Mouse (Mus musculus): ENCODE data around the gene Ldlr. TPM values are rescaled to one million over a fixed set of nuclear protein-coding genes. Genes with fewer than 3 reads are reported as not detected.
A peak's percentile ranks its signal among the peaks of the same experiment; 100 is the strongest.
"Not testable (repeated sequence)": the region's sequence is repeated elsewhere in the genome, so short reads cannot be mapped to it uniquely, and the experiment has no call there.

The Ldlr gene
- total RNA-seq (2021): 10 to 100 TPM; 20.5 to 20.7 TPM

- peak; percentile 54 to 66 for DNase-seq (ENCODE audit: extremely low spot score in 1 of 2, low spot score in 1 of 2)
These were observed at the start of gene Ldlr for GRCm38 (mm10) chr9:21723377-21724146. TSS of gene Ldlr (plus strand) at chr9:21723483.

- no peak for DNase-seq (ENCODE audit: extremely low spot score in 1 of 2, low spot score in 1 of 2)
These were observed 45.6 kb upstream of the Ldlr start for GRCm38 (mm10) chr9:21677706-21678105.

GRCm38 (mm10) chr9:21680448-21680847, 42.8 kb upstream of the Ldlr start:
- DNase-seq (ENCODE audit: extremely low spot score in 1 of 2, low spot score in 1 of 2): no peak

GRCm38 (mm10) chr9:21682827-21683226, 40.5 kb upstream of the Ldlr start:
- DNase-seq (ENCODE audit: extremely low spot score in 1 of 2, low spot score in 1 of 2): no peak

GRCm38 (mm10) chr9:21683897-21684296, 39.4 kb upstream of the Ldlr start:
- DNase-seq (ENCODE audit: extremely low spot score in 1 of 2, low spot score in 1 of 2): no peak

GRCm38 (mm10) chr9:21688554-21688953, 34.7 kb upstream of the Ldlr start:
- DNase-seq (ENCODE audit: extremely low spot score in 1 of 2, low spot score in 1 of 2): no peak

- DNase-seq (ENCODE audit: extremely low spot score in 1 of 2, low spot score in 1 of 2): no peak
These were observed 33.3 kb upstream of the Ldlr start for GRCm38 (mm10) chr9:21690031-21690430.

GRCm38 (mm10) chr9:21691862-21692261, 31.4 kb upstream of the Ldlr start:
- DNase-seq (ENCODE audit: extremely low spot score in 1 of 2, low spot score in 1 of 2): no peak

GRCm38 (mm10) chr9:21692491-21692890, 30.8 kb upstream of the Ldlr start:
- no peak for DNase-seq (ENCODE audit: extremely low spot score in 1 of 2, low spot score in 1 of 2)

GRCm38 (mm10) chr9:21694071-21694470, 29.2 kb upstream of the Ldlr start:
- DNase-seq (ENCODE audit: extremely low spot score in 1 of 2, low spot score in 1 of 2): no peak

- no peak for DNase-seq (ENCODE audit: extremely low spot score in 1 of 2, low spot score in 1 of 2)
These were observed 28.0 kb upstream of the Ldlr start for GRCm38 (mm10) chr9:21695229-21695792.

- no peak for DNase-seq (ENCODE audit: extremely low spot score in 1 of 2, low spot score in 1 of 2)
These were observed 26.2 kb upstream of the Ldlr start for GRCm38 (mm10) chr9:21697121-21697520.

- not testable (repeated sequence) for DNase-seq (ENCODE audit: extremely low spot score in 1 of 2, low spot score in 1 of 2)
These were observed 24.0 kb upstream of the Ldlr start for GRCm38 (mm10) chr9:21699280-21699679.

GRCm38 (mm10) chr9:21701091-21701490, 22.2 kb upstream of the Ldlr start:
- no peak for DNase-seq (ENCODE audit: extremely low spot score in 1 of 2, low spot score in 1 of 2)

- no peak for DNase-seq (ENCODE audit: extremely low spot score in 1 of 2, low spot score in 1 of 2)
These were observed 19.8 kb upstream of the Ldlr start for GRCm38 (mm10) chr9:21703494-21703893.

- no peak for DNase-seq (ENCODE audit: extremely low spot score in 1 of 2, low spot score in 1 of 2)
These were observed 17.2 kb upstream of the Ldlr start for GRCm38 (mm10) chr9:21706085-21706484.

- DNase-seq (ENCODE audit: extremely low spot score in 1 of 2, low spot score in 1 of 2): no peak
These were observed 16.6 kb upstream of the Ldlr start for GRCm38 (mm10) chr9:21706586-21707265.

- no peak for DNase-seq (ENCODE audit: extremely low spot score in 1 of 2, low spot score in 1 of 2)
These were observed 13.9 kb upstream of the Ldlr start for GRCm38 (mm10) chr9:21709340-21709739.

- no peak for DNase-seq (ENCODE audit: extremely low spot score in 1 of 2, low spot score in 1 of 2)
These were observed 8.0 kb upstream of the Ldlr start for GRCm38 (mm10) chr9:21715298-21715697.

GRCm38 (mm10) chr9:21717015-21717414, 6.3 kb upstream of the Ldlr start:
- DNase-seq (ENCODE audit: extremely low spot score in 1 of 2, low spot score in 1 of 2): no peak

- no peak for DNase-seq (ENCODE audit: extremely low spot score in 1 of 2, low spot score in 1 of 2)
These were observed 2.2 kb upstream of the Ldlr start for GRCm38 (mm10) chr9:21721036-21721435.

GRCm38 (mm10) chr9:21724147-21724536, 859 bp downstream of the Ldlr start:
- DNase-seq (ENCODE audit: extremely low spot score in 1 of 2, low spot score in 1 of 2): peak; percentile 72 to 75
